Mouse (Mus musculus) v-Abl transformed pro-B cells (cell line): Measurements from ENCODE around the gene Lypd4.

Experiments
- in situ Hi-C, 2 experiments: fragments of 400-800 bp; cut with MboI; formaldehyde crosslinking; loops; one replicate each; pipeline ENCODE4 v1.15.1; 2025; ENCODE audit not compliant: unreplicated experiment in 2 of 2

Gene Lypd4

DNA sequence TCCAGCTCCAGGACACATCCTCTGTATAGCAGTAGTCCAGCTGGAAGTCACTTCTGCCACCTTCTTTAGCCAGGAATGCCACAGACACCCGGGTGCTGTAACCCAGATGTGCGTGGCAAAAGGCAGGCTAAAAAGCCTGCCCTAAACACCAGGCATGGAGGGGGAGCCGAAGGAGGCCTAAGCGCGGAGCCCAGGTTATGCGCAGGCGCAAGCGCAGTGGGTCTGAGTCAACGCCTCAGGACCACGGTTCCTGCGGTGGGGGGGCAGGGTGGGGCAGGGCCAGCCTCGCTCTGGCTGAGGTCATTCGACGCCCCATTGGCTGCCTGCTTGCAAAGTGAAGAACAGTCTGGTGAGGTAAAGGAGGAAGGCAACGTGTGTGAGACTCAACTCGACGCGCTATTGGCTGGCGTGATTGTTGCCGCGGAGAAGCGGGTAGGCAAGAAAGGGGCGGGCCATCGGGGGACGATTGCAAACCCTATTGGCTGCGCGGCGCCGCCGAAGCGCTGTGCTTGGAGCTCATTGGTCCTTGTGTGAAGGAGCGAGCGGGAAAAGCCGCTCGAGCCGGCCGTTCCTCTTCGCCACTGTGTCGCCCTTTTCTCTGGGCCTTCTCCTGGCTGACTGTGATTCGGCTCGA is at the start of gene Lypd4, which contains the start of gene Dmrtc2:
Lypd4 (minus strand) TSS at position 410 of the 634 bp plus-strand sequence.
Dmrtc2 (plus strand) TSS at position 526 of the 634 bp plus-strand sequence.
- in situ Hi-C loops = loop anchor here in 1 of 2 experiments (5.0 kb wide), 1 partner anchor 47 kb away; no protein-coding TSS in a partner anchor

DNA sequence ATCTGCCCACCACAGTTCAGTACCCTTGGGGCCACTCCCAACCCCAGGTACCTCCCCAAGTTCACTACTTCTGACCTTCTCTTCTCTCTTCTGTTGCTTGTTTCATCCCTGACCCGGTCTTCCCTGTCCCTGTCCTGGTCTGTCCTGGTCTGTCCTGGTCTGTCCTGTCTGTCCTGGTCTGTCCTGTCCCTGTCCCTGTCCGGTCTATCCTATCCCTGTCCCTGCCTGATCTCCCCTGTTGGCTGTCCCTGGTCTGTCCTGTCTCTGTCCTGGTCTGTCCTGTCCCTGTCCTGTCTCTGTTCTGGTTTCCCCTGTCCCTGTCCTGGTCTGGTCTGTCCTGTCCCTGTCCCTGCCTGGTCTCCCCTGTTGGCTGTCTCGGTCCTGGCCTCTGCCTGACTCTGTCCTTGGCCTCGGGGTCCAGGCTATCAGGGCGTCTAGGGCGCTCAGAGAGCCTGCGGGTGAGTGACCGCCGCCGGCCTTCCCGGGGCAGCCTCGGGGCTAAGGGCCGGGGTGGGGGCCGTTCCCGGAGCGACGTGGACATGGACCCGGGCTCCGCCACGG is 49.1 kb upstream of the Lypd4 start:
- in situ Hi-C loops = no loop called here

DNA sequence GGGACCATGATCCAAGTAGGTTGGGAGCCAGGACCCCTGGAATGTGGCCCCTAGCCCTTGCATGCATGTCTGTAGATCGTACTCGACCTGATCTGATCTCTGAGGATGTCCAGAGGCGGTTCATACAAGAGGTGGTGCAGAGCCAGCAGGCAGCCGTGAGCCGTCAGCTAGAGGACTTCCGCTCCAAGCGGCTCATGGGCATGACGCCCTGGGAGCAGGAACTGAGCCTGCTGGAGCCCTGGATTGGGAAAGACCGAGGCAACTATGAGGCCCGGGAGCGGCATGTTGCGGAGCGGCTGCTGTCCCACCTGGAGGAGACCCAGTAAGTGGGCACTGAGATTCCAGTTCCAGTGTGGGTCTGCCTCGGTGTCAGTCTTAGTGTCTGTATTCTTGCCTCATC is 42.7 kb upstream of the Lypd4 start:
- in situ Hi-C loops = no loop called here

DNA sequence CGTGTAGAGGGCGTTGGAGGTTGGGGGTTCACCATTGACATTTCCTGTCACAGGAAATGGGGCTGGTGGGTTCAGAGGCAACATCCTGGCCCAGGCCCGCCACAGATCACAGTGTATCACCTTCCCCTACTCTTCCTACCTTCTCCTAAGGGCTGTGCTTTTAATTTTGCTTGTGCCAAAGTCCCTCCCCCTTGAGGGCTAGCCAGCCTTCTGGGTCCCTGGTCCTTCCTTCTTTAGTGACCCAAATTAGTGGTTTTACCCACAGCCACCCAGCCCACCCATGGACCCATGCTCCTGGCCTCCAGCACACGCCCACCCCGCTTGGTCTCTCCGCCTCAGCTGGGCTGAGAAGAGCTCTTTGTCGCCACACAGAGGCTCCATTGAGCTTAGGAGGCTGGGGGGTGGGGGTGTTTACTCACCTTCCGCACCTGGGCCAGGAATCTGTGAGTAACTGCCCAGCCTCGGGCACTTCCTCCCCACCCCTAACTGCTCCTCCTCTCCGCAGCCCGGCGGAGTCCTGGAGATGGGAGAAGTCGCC is 37.5 kb upstream of the Lypd4 start:
- in situ Hi-C loops = loop anchor here (5.0 to 10.0 kb wide), 3 partner anchors 45 to 848 kb away; partner anchors contain the start of gene Hnrnpul1 (in 1 of the 2)

DNA sequence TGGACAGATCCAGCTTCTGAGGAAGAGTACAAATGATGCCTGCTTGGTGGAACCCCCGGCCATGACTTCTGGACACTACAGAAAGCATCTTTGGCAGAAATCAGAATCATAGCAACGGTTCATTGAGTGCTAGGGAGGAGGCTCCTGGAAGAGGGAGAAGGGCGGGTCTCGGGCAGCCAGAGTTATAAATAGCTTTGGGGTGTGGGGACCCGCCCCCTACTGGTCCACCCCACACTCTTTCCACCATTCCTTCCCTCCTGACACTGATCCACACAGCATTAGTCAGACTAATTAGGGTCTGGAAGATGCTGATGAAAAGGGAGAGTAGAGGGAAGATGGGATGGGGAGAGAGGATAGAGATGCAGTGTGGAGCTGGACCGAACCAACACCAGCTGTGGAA is 36.8 kb upstream of the Lypd4 start:
- in situ Hi-C loops = loop anchor here (5.0 to 10.0 kb wide), 3 partner anchors 46 to 848 kb away; partner anchors contain the start of gene Hnrnpul1 (in 1 of the 2)

DNA sequence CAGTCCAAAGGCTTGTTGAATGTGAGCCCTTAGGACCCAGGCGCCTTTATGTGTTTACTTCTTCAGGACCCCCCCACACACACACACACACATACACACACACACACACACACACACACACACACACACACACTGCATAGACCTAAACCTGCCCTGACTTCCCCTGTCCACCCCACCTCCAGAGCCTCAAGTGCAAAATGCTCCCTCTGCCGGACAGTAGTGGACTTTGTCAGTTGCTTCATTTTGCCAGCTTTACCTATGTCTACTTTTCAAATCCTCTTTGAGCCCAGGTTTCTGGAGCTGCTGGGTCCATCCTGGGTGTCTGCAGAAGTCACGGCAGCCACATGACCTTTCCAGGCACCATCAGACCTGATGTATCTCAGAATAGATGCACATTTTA is 35.2 kb upstream of the Lypd4 start:
- in situ Hi-C loops = loop anchor here (5.0 to 10.0 kb wide), 3 partner anchors 47 to 850 kb away; partner anchors contain the start of gene Hnrnpul1 (in 1 of the 2)

DNA sequence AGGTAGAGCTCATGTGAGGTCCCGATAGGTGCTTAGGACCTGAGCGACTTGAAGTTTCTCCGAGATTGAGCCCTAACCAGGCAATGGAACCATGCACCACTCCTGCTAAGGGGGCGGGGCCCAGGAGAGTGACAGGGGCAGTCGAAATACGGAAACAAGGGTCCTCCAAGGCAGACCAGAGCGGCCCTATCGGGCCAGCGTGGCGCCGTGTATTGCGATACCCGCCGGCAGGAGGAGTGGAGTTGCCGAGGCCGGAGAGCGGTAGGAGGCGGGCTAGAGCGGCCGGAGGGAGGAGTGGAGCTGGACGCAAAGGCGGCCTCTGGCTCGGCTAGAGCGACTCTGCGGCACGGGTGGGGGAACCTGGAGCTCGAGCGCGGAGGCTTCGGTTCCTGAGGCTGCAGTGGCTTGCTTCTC is 34.3 kb upstream of the Lypd4 start:
- in situ Hi-C loops = loop anchor here in 1 of 2 experiments (10.0 kb wide), 2 partner anchors 349 to 851 kb away; partner anchors contain the start of gene Hnrnpul1

DNA sequence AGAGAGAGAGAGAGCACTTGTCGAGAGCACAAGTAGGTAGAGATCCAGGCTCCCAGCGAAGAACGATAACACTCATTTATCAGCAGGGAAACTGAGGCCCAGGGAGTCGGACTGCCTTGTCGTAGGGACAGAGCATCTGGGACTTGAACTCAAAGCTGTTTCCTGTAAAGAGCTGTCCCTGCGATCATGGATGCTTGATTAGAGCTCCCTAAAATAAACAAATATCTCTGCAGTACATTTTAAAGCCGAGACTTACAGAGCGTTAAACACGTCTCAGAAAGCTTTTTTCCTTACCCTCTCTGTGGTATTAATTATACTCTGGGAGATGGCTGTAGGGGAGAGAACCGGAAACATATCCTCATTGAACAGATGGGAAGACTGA is 33.7 kb upstream of the Lypd4 start:
- in situ Hi-C loops = loop anchor here in 1 of 2 experiments (10.0 kb wide), 2 partner anchors 349 to 851 kb away; partner anchors contain the start of gene Hnrnpul1

DNA sequence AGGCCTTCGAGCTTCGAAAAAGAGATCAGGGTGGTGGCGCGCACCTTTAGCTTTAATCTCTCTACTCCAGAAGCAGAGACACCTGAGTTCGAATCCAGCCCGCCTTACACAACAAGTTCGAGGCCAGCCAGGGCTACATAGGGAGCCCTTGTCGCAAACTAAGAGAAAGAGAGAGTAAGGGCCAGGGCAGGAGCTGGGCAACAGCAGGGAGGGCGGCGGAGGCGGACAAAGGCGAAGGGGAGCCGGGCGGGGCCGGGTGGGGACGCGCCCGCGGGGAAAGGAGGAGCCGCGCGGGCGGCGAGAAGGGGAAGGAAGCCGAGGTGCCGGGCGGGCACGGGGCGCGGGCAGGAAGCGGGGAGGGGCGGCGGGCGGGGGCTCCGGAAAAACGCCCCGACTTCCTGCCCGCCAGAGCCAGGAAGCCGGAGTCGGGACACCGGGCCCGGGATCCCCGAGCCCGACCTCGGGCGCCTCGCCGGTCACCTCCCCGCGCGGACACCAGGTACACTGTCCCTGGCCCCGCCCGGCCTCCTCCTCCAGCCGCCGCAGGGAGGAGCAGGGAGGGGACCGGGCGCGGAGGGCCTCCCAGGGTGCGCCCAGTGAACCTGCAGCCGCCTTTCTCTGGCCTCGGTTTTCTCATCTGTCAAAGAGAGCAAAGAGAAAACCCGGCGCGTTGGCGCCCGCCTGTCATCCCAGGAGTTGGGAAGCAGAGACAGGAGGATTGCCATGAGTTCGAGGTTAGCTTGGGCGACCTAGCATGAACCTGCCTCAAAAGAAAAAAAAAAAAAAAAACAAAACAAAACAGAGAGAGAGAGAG is 33.1 kb upstream of the Lypd4 start, which contains the start of gene Arhgef1:
Arhgef1 (plus strand) TSS at position 283 of the 814 bp plus-strand sequence.
- in situ Hi-C loops = loop anchor here in 1 of 2 experiments (10.0 kb wide), 2 partner anchors 348 to 852 kb away; partner anchors contain the start of gene Hnrnpul1

DNA sequence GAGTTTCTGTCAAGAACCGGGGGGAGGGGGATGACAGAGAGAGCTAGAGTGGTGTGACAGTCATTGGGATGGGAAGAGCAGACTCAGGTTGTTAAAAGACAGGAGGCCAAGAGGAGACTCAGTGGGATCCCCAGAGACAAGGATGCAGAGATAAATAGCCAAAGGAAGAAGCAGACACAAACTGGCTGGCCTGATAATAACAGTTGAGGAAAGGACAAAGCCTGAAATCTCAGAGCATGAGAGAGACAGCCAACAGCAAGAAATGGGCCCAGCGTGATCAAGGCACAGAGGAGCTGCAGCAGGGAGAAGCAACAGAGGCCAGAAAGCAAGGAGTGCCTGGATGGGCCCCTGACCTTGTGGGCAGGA is 32.5 kb upstream of the Lypd4 start:
- in situ Hi-C loops = loop anchor here in 1 of 2 experiments (10.0 kb wide), 2 partner anchors 347 to 853 kb away; partner anchors contain the start of gene Hnrnpul1

DNA sequence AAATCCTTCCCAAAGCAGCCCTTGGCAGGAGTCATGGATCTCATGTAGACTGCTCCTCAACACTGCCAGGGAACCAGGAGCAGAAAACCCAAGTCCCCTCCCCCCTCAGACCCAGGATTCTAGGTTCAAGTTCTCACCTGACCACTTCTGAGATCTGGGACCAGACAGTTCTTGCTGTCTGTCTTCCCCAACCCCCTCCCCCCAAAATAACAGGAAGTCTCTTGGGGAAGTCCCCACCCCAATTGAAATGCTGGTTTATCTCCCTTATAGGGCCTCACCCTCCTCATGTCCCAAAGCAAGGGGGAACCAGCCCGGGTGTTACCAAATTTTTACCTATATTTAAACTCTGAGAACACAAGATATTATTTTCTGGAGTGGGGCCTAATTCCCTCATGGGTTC is 32.1 kb upstream of the Lypd4 start:
- in situ Hi-C loops = loop anchor here in 1 of 2 experiments (10.0 kb wide), 2 partner anchors 347 to 853 kb away; partner anchors contain the start of gene Hnrnpul1

DNA sequence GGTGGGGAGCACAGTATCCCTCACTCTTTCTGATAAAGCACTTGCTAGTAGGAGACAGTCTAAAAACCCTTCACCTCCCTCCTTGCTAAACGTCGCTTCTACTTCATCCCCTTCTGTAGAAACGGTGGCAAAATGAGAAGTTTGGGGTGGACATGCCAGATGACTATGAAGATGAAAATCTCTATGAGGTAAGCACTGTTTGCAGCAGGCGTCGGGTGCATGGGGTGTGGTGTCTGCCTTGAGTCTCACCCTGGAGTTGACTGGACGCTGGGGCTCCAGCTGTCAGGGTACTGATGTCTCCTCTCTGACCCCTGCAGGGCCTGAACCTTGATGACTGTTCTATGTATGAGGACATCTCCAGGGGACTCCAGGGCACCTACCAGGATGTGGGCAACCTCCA is 31.4 kb upstream of the Lypd4 start:
- in situ Hi-C loops = loop anchor here in 1 of 2 experiments (10.0 kb wide), 2 partner anchors 346 to 854 kb away; partner anchors contain the start of gene Hnrnpul1

DNA sequence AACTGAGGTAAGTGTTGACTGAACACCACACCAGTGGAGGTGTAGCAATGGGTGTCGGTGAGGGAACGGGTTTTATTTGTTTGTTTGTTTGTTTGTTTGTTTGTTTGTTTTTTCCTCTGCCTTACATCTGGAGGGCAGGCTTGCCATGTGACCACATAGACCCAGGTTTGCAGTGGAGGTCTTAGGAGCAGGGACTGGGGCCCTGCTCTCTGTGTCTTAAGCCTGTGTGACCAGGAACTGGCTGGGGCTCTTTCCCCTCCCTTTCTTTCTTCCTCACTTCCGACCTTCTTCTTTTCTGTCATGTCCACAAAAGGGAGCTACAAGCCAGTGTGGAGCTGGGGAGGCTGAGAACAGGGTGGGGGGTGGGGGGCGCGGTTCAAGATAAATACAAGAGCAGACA is 28.2 kb upstream of the Lypd4 start:
- in situ Hi-C loops = loop anchor here in 1 of 2 experiments (25.0 kb wide), 1 partner anchor 814 kb away; the partner anchor contains the start of gene Ccdc97

DNA sequence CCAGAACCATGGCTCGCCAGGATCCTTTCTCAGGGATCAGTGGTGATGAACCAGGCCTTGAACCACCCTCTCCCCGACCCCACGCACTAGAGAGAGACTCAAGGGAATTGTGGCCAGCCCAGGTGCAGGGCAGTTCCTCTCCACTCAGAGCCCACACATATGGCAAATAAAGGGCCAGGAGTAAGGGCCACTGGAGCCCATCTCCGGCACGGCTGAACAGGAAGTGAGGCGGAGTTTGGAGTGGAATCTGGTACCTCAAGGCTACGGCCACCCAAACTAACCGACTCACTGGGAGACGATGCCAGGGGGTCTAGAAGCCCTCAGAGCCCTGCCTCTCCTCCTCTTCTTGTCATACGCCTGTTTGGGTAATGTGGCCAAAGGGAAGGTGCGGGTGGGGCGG is 27.5 kb upstream of the Lypd4 start, which contains the start of gene Cd79a:
Cd79a (plus strand) TSS at position 158 of the 400 bp plus-strand sequence.
- in situ Hi-C loops = loop anchor here in 1 of 2 experiments (25.0 kb wide), 1 partner anchor 815 kb away; the partner anchor contains the start of gene Ccdc97

DNA sequence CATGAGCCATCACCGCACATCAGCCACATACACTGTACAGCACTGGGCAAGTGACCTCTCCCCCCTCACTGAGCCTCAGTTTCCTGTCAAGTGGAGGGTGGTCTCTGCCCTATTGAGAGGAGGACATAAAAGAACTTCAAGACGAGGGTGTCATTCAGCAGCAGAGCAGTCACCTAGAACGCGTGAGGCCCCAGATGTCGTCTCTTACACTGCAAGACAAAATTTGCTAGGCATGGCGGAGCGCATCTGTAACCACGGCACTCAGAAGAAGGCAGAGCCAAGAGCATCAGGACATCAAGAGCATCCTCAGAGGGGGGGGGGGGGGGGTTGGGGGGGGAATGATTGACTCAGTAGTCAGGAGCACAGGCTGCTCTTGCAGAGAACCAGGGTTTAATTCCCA is 26.5 kb upstream of the Lypd4 start:
- in situ Hi-C loops = loop anchor here in 1 of 2 experiments (25.0 kb wide), 1 partner anchor 816 kb away; the partner anchor contains the start of gene Ccdc97

DNA sequence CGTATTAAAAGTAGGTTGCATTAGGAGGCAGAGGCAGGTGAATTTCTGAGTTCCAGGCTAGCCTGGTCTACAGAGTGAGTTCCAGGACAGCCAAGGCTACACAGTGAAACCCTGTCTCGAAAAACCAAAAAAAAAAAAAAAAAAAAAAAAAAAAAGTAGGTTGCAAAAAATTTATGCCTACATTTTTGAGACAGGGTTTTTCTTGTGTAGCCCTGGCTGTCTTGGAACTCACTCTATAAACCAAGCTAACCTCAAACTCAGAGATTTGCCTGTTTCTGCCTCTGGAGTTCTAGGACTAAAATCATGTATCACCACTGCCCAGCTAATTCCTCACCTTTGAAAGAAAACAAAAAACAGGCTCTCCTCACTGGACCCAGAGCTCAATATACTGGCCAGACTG is 26.0 kb upstream of the Lypd4 start:
- in situ Hi-C loops = loop anchor here in 1 of 2 experiments (25.0 kb wide), 1 partner anchor 817 kb away; the partner anchor contains the start of gene Ccdc97

DNA sequence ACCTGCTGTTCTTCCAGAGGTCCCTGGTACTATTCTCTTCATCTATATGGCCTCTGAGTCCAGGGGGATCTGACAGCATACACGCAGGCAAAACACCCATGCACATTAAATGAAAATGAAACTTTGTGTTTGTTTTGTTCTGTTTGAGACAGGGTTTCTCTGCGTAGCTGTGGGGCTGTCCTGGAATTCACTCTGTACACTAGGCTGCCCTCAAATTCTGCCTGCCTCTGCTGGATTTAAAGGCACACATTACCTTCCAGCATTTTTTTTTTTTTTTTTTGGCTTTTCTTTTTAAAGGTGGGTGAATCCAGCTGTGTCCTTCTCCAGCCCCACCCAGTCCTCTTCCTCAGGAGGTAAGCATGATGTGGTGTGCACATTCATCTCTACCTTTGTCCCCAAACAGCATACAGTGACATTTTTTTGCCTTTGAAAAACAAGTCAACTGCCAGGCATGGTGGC is 22.4 kb upstream of the Lypd4 start:
- in situ Hi-C loops = loop anchor here in 1 of 2 experiments (25.0 kb wide), 1 partner anchor 820 kb away; the partner anchor contains the start of gene Ccdc97

DNA sequence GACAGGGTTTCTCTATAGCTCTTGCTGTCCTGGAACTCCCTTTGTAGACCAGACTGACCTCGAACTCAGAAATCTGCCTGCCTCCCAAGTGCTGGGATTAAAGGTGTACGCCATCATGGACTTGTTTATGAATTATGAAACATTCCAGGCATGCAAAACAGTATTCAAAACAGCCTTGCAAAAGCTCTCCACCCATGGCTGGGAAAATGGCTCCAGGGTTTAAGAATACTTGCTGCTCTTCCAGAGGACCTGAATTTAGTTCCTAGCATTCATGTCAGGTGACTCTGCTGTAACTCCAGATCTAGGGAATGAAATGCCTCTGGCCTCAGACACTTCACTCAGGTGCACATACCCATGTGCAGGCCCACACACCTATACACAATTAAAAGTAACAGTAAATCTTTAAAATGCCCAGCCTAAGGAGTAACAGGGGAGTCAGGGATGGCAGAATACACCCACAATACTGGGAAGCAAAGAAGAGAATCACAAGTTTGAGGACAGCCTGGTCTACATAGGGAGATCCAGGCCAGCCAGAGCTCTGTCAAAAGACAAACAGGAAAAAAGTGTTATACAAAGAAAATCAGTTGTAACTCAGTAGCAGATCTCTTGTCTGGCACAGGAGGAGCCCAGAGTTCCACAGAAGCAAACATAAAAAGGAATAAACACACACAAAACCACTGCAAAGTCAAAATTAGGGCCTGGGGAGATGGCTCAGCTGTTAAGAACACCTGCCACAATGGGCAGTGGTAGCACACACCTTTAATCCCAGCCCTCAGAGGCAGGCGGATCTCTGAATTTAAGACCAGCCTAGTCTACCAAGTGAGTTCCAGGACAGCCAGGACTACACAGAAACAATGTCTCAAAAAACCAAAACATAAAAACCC is 21.7 kb upstream of the Lypd4 start:
- in situ Hi-C loops = loop anchor here in 1 of 2 experiments (25.0 kb wide), 1 partner anchor 821 kb away; the partner anchor contains the start of gene Ccdc97
